Mouse (Mus musculus): Measurements from ENCODE around the gene Col9a3. TPM values are rescaled to one million over a fixed set of nuclear protein-coding genes. Genes with fewer than 3 reads are reported as not detected.

The Col9a3 gene
- polyA plus RNA-seq, 1 experiment from 2014 or later = 23.1 TPM

Other genes starting within 250 kb of the Col9a3 start
- 3.6 and 6.2 TPM in 2 replicates for gene Slco4a1, start 141.5 kb upstream of the Col9a3 start, polyA plus RNA-seq (2014; fragmentation: Nextera tagmentation; extraction: Ambion mirVana)
- 0.15 and 0.69 TPM in 2 replicates for gene Ntsr1, start 97.8 kb upstream of the Col9a3 start, polyA plus RNA-seq (2014; fragmentation: Nextera tagmentation; extraction: Ambion mirVana)
- 40.8 and 41.8 TPM in 2 replicates for gene Mrgbp, start 16.5 kb upstream of the Col9a3 start, polyA plus RNA-seq (2014; fragmentation: Nextera tagmentation; extraction: Ambion mirVana)
- 98.0 and 106 TPM in 2 replicates for gene Ogfr, start 8.5 kb upstream of the Col9a3 start, polyA plus RNA-seq (2014; fragmentation: Nextera tagmentation; extraction: Ambion mirVana)
- 0.30 and 0.81 TPM in 2 replicates for gene Tcfl5, start 44.9 kb downstream of the Col9a3 start, polyA plus RNA-seq (2014; fragmentation: Nextera tagmentation; extraction: Ambion mirVana)
- gene Dido1, start 112.2 kb downstream of the Col9a3 start, polyA plus RNA-seq (2014; fragmentation: Nextera tagmentation; extraction: Ambion mirVana) = 31.5 and 32.5 TPM in 2 replicates
- 59.9 and 66.0 TPM in 2 replicates for gene Gid8, start 112.3 kb downstream of the Col9a3 start, polyA plus RNA-seq (2014; fragmentation: Nextera tagmentation; extraction: Ambion mirVana)
- gene Slc17a9, start 127.5 kb downstream of the Col9a3 start, polyA plus RNA-seq (2014; fragmentation: Nextera tagmentation; extraction: Ambion mirVana) = 0.42 TPM in 2 replicates
- gene Bhlhe23, start 179.1 kb downstream of the Col9a3 start, polyA plus RNA-seq (2014; fragmentation: Nextera tagmentation; extraction: Ambion mirVana) = 4.9 and 5.3 TPM in 2 replicates